Mouse (Mus musculus) limb, embryonic 11.5 days (tissue): Measurements from ENCODE around the gene Gfod2. TPM values are rescaled to one million over a fixed set of nuclear protein-coding genes. Genes with fewer than 3 reads are reported as not detected.

Source experiments
- ATAC-seq: fragments of 200-750 bp; cut with Nextera tagmentation; 2 replicates; pipeline ENCODE4 v1.8.0; 2017; ENCODE audit warnings: low read depth; ENCODE audit not compliant: insufficient number of reproducible peaks, low FRiP score, low TSS enrichment
- DNase-seq: peaks from one replicate; pipeline ENCODE4 v3.0.0-alpha.2; 2015; ENCODE audit warnings: low spot score
- H3K27ac ChIP-seq: fragments of 300-500 bp; sonication (generic); replicated peaks from 2 replicates; pipeline ENCODE4 v1.5.1; 2014; ENCODE audit warnings: low read depth, mild to moderate bottlenecking, low read length
- H3K27me3 ChIP-seq: fragments of 300-500 bp; sonication (generic); 2 replicates; pipeline ENCODE4 v1.6.1; 2014; ENCODE audit warnings: mild to moderate bottlenecking, low read length, mixed read lengths; ENCODE audit not compliant: control insufficient read depth, insufficient read depth
- H3K36me3 ChIP-seq: fragments of 300-500 bp; sonication (generic); 2 replicates; pipeline ENCODE4 v1.6.1; 2014; ENCODE audit warnings: mild to moderate bottlenecking, low read length, moderate library complexity, mixed read lengths; ENCODE audit not compliant: control insufficient read depth, insufficient read depth
- H3K4me1 ChIP-seq: fragments of 300-500 bp; sonication (generic); 2 replicates; pipeline ENCODE4 v1.6.1; 2014; ENCODE audit warnings: low read length, mixed read lengths; ENCODE audit not compliant: control insufficient read depth, insufficient read depth
- H3K4me2 ChIP-seq: fragments of 300-500 bp; sonication (generic); 2 replicates; pipeline ENCODE4 v1.6.1; 2014; ENCODE audit warnings: low read depth, mild to moderate bottlenecking, moderate library complexity; ENCODE audit not compliant: severe bottlenecking
- H3K4me3 ChIP-seq: fragments of 300-500 bp; sonication (generic); 2 replicates; pipeline ENCODE4 v1.5.1; 2014; ENCODE audit warnings: low read depth, low read length
- H3K9ac ChIP-seq: fragments of 300-500 bp; sonication (generic); 2 replicates; pipeline ENCODE4 v1.6.1; 2014; ENCODE audit warnings: mild to moderate bottlenecking, low read length
- H3K9me3 ChIP-seq: fragments of 300-500 bp; sonication (generic); 2 replicates; pipeline ENCODE4 v1.6.1; 2016; ENCODE audit warnings: low read length; ENCODE audit not compliant: control insufficient read depth
- WGBS: fragments of 180-500 bp; shearing (Covaris S2); extraction: QIAGEN DNeasy Blood & Tissue Kit; methylation state at CpG from one replicate; pipeline ENCODE4 v1.1.7; 2014; 5-methylcytosine and 5-hydroxymethylcytosine counted together
- polyA plus RNA-seq: library from polyadenylated mRNA; unstranded; fragments of >200 nt; fragmentation: Nextera tagmentation; extraction: Ambion mirVana; gene quantifications from 2 replicates; pipeline ENCODE4 v1.2.1, GENCODE M21; 2014

Gfod2 gene
- polyA plus RNA-seq, 1 experiment from 2014 or later, result 22.8 TPM

GRCm38 (mm10) chr8:105704146-105704812 lies 54.2 kb downstream of the Gfod2 start:
- Histone ChIP-seq H3K4me1 (peaks cover 15% of the 10 kb centered on the region), H3K27ac (no peak overlapping the region)
- 92% methylated on average over 34 of the region's 34 CpGs for WGBS

GRCm38 (mm10) chr8:105702731-105703415 lies 55.6 kb downstream of the Gfod2 start:
- no peaks in the 10 kb centered on the region for H3K9me3 ChIP-seq
- peaks cover 9% of the 10 kb centered on the region for H3K36me3 ChIP-seq
- ATAC-seq, result no peak
- H3K27me3 ChIP-seq, result no peaks in the 10 kb centered on the region
- H3K9ac ChIP-seq, result no peak overlapping the region
- H3K27ac ChIP-seq, result no peak overlapping the region
- WGBS, result 93% methylated on average over 24 of the region's 24 CpGs
- no peak overlapping the region for H3K4me2 ChIP-seq
- DNase-seq, result no peak
- peaks cover 15% of the 10 kb centered on the region for H3K4me1 ChIP-seq
- 0 out of 2 replicates have a peak overlapping the region, but pooled peaks have one; percentile 6 for H3K4me3 ChIP-seq

More at GRCm38 (mm10) chr8:105704146-105704812, 54.2 kb downstream of the Gfod2 start:
- Histone ChIP-seq H3K4me2 (no peak overlapping the region), H3K36me3 (peaks cover 2% of the 10 kb centered on the region; the same call in 1 of the 2 replicates), H3K4me3 (no peak overlapping the region), H3K27me3 (no peaks in the 10 kb centered on the region), H3K9me3 (no peaks in the 10 kb centered on the region), H3K9ac (no peak overlapping the region)
- DNase-seq, result no peak
- no peak for ATAC-seq

GRCm38 (mm10) chr8:105702001-105702401 lies 56.5 kb downstream of the Gfod2 start:
- Histone ChIP-seq H3K4me1 (peaks cover 15% of the 10 kb centered on the region), H3K9me3 (no peaks in the 10 kb centered on the region), H3K36me3 (peaks cover 10% of the 10 kb centered on the region), H3K27me3 (no peaks in the 10 kb centered on the region), H3K9ac (peak overlapping the region; percentile 39), H3K4me3 (peak overlapping the region; percentile 46), H3K4me2 (peak overlapping the region; percentile 70), H3K27ac (no peak overlapping the region; the same call in 1 of the 2 replicates)
- no peak for DNase-seq
- no peak for ATAC-seq
- 44% methylated on average over 18 of the region's 18 CpGs for WGBS

GRCm38 (mm10) chr8:105700966-105701824 lies 57.3 kb downstream of the Gfod2 start, which contains the start of the genes Acd and Pard6a:
Gene Acd, minus strand, starts transcription at chr8:105701102.
Gene Pard6a, plus strand, starts transcription at chr8:105701148.
- Histone ChIP-seq H3K27me3 (no peaks in the 10 kb centered on the region), H3K4me3 (peak within 1 kb of the TSS; percentile 46), H3K9ac (peak within 1 kb of the TSS; percentile 39), H3K4me2 (peak within 1 kb of the TSS; percentile 74), H3K4me1 (peaks cover 10% of the 10 kb centered on the region), H3K9me3 (no peaks in the 10 kb centered on the region), H3K36me3 (peaks cover 10% of the 10 kb centered on the region), H3K27ac (peak within 1 kb of the TSS; percentile 60)
- DNase-seq, result peak; percentile 98
- peak; percentile 65 for ATAC-seq
- WGBS, result under 1% methylated on average over 60 of the region's 60 CpGs

GRCm38 (mm10) chr8:105700566-105700965 lies 57.9 kb downstream of the Gfod2 start:
- H3K36me3 ChIP-seq, result peaks cover 10% of the 10 kb centered on the region
- H3K27ac ChIP-seq, result peak overlapping the region; percentile 60; the same call in 1 of the 2 replicates
- peak overlapping the region; percentile 46 for H3K4me3 ChIP-seq
- 0% methylated on average over 21 of the region's 21 CpGs for WGBS
- H3K4me1 ChIP-seq, result peaks cover 10% of the 10 kb centered on the region; the same call in 1 of the 2 replicates
- H3K9ac ChIP-seq, result peak overlapping the region; percentile 8
- DNase-seq (no peak), ATAC-seq (peak; percentile 26)
- H3K9me3 ChIP-seq, result no peaks in the 10 kb centered on the region
- 0 out of 2 replicates have a peak, but pooled peaks cover under 1% of the 10 kb centered on the region for H3K27me3 ChIP-seq
- peak overlapping the region; percentile 74 for H3K4me2 ChIP-seq

- Histone ChIP-seq H3K9ac (no peak overlapping the region), H3K4me3 (peak overlapping the region; percentile 46), H3K4me1 (peaks cover 10% of the 10 kb centered on the region; the same call in 1 of the 2 replicates), H3K27me3 (0 out of 2 replicates have a peak, but pooled peaks cover 3% of the 10 kb centered on the region), H3K9me3 (no peaks in the 10 kb centered on the region), H3K36me3 (peaks cover 8% of the 10 kb centered on the region; the same call in 1 of the 2 replicates), H3K4me2 (peak overlapping the region; percentile 74), H3K27ac (no peak overlapping the region)
- ATAC-seq (no peak), DNase-seq (no peak)
- WGBS, result 93% methylated on average over 11 of the region's 11 CpGs
Observed at GRCm38 (mm10) chr8:105699488-105700215, 58.8 kb downstream of the Gfod2 start.

GRCm38 (mm10) chr8:105698734-105699133 lies 59.7 kb downstream of the Gfod2 start:
- no peak for ATAC-seq
- Histone ChIP-seq H3K9ac (no peak overlapping the region), H3K4me3 (no peak overlapping the region), H3K27me3 (0 out of 2 replicates have a peak, but pooled peaks cover 3% of the 10 kb centered on the region), H3K36me3 (peaks cover 8% of the 10 kb centered on the region; the same call in 1 of the 2 replicates), H3K27ac (no peak overlapping the region), H3K4me2 (no peak overlapping the region), H3K4me1 (peaks cover 10% of the 10 kb centered on the region; the same call in 1 of the 2 replicates), H3K9me3 (no peaks in the 10 kb centered on the region)
- DNase-seq, result no peak
- WGBS, result 87% methylated on average over 5 of the region's 5 CpGs
